In the genomic region with DNA sequence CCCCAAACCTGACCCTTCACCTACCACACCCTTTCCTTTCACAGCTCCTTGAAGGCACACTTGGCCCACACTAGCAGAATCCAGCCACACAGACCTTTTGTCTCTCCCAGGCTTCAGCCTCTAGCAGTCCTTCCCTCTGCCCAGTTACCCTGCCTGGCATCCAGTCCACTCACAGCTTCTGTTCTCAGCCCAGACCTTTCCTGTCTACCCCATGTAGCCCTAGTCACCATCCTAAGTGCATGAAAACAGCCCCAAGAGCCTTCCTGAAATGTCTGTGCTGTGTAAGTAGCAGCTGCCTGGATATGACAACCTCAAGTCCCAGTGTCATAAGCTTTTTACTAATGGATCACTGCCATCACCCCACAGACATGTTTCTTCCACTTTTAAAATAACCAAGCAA, we compare ENCODE assay signal across 17 mouse cellular contexts. TPM values are rescaled to one million over a fixed set of nuclear protein-coding genes. Genes with fewer than 3 reads are reported as not detected.
DNase-seq lines count a peak whose midpoint lies in the region; ATAC-seq and TF ChIP-seq lines count a peak whose summit lies in the region.
"Had no signal": no experiment of that assay in that cellular context is flagged by ENCODE, and none has a peak within 500 bp of the region (broad histone marks: within the 10 kb centered on the region; RNA-seq: fewer than 3 reads in every experiment).

No protein-coding gene starts in this region.

- no peak overlapping the region for H3K4me2 ChIP-seq in heart, embryonic 15.5 days
- no peak overlapping the region for H3K4me2 ChIP-seq in lung, embryonic 15.5 days
- no peak overlapping the region for H3K4me2 ChIP-seq in midbrain, postnatal 0 days (ENCODE audit: low read depth, low read length, poor library complexity, severe bottlenecking)
- H3K4me2 ChIP-seq: neural tube, embryonic 15.5 days had no signal

- intact Hi-C loops in heart, postnatal 25 days (cut with DNase I): no loop called here

- ATAC-seq in heart, embryonic 15.5 days (replicated peaks; ENCODE audit: insufficient number of reproducible peaks, insufficient read depth, low FRiP score, low read depth): no peak
- ATAC-seq in lung, embryonic 15.5 days (ENCODE audit: borderline replicate concordance, extremely low read depth, low FRiP score, low TSS enrichment): no peak
- no peak for ATAC-seq in midbrain, postnatal 0 days (ENCODE audit: low FRiP score)

- H3K4me1 ChIP-seq in heart, embryonic 15.5 days (replicated peaks): peaks cover 45% of the 10 kb centered on the region
- H3K4me1 ChIP-seq in lung, embryonic 15.5 days: peaks cover 36% of the 10 kb centered on the region
- peaks cover 22% of the 10 kb centered on the region for H3K4me1 ChIP-seq in brown adipose tissue, adult 24 weeks (ENCODE audit: control insufficient read depth, insufficient read depth, insufficient read length, low read length)
- no peaks in the 10 kb centered on the region for H3K4me1 ChIP-seq in midbrain, postnatal 0 days (ENCODE audit: insufficient read depth, low read length)

- H3K79me2 ChIP-seq in macrophage (ENCODE audit: inconsistent target): peaks cover 29% of the 10 kb centered on the region

- H3K4me3 ChIP-seq in heart, embryonic 15.5 days: no peak overlapping the region
- H3K4me3 ChIP-seq in lung, embryonic 15.5 days: no peak overlapping the region
- no peak overlapping the region for H3K4me3 ChIP-seq in brown adipose tissue, adult 24 weeks (ENCODE audit: insufficient read depth, low read depth, low read length)
- no peak overlapping the region for H3K4me3 ChIP-seq in macrophage (ENCODE audit: inconsistent target)
- no peak overlapping the region for H3K4me3 ChIP-seq in midbrain, postnatal 0 days (ENCODE audit: low read depth, low read length)
- H3K4me3 ChIP-seq: midbrain, embryonic 10.5 days; neural tube, embryonic 15.5 days had no signal

- H3K9me3 ChIP-seq in heart, embryonic 15.5 days (replicated peaks): no peaks in the 10 kb centered on the region
- H3K9me3 ChIP-seq in lung, embryonic 15.5 days: no peaks in the 10 kb centered on the region
- no peaks in the 10 kb centered on the region for H3K9me3 ChIP-seq in midbrain, postnatal 0 days (ENCODE audit: low read length)
- H3K9me3 ChIP-seq: midbrain, embryonic 10.5 days; neural tube, embryonic 15.5 days had no signal

- no peak for TF ChIP-seq CTCF in midbrain, postnatal 0 days (IDR thresholded peaks at IDR 0.05)

- peaks cover 38% of the 10 kb centered on the region for H3K36me3 ChIP-seq in heart, embryonic 15.5 days
- H3K36me3 ChIP-seq in lung, embryonic 15.5 days: peaks cover 40% of the 10 kb centered on the region
- H3K36me3 ChIP-seq in macrophage (ENCODE audit: inconsistent target): peaks cover 36% of the 10 kb centered on the region
- H3K36me3 ChIP-seq in midbrain, postnatal 0 days (ENCODE audit: insufficient read depth, low read length): peaks cover 38% of the 10 kb centered on the region

- H3K9ac ChIP-seq in heart, embryonic 15.5 days: no peak overlapping the region
- no peak overlapping the region for H3K9ac ChIP-seq in lung, embryonic 15.5 days
- no peak overlapping the region for H3K9ac ChIP-seq in midbrain, postnatal 0 days (replicated peaks; ENCODE audit: low read length, poor library complexity, severe bottlenecking)
- H3K9ac ChIP-seq: neural tube, embryonic 15.5 days had no signal

- H3K27me3 ChIP-seq in heart, embryonic 15.5 days: peaks cover 21% of the 10 kb centered on the region
- peaks cover 9% of the 10 kb centered on the region for H3K27me3 ChIP-seq in lung, embryonic 15.5 days
- peaks cover 4% of the 10 kb centered on the region; the same call in 1 of the 2 replicates for H3K27me3 ChIP-seq in midbrain, postnatal 0 days (ENCODE audit: insufficient read depth, low read length)

- peak overlapping the region; percentile 82 for H3K27ac ChIP-seq in heart, embryonic 15.5 days
- H3K27ac ChIP-seq in lung, embryonic 15.5 days: 0 out of 2 replicates have a peak overlapping the region, but pooled peaks have one; percentile 74
- H3K27ac ChIP-seq in brown adipose tissue, adult 24 weeks (replicated peaks; ENCODE audit: low read depth, low read length): peak overlapping the region; percentile 85
- peak overlapping the region; percentile 98 for H3K27ac ChIP-seq in macrophage
- H3K27ac ChIP-seq in midbrain, postnatal 0 days (ENCODE audit: low read depth, low read length): no peak overlapping the region
- H3K27ac ChIP-seq: midbrain, embryonic 10.5 days; neural tube, embryonic 15.5 days had no signal

- no peak for DNase-seq in heart, postnatal 25 days (ENCODE audit: low spot score)
- DNase-seq in lung, postnatal 4 days: no peak
- no peak for DNase-seq in midbrain, postnatal 0 days (ENCODE audit: low spot score)
- no peak for DNase-seq in adrenal gland, adult (ENCODE audit: inconsistent age in 2 of 2, low spot score in 1 of 2)
- DNase-seq: adrenal gland, postnatal 25 days; cerebellum, postnatal 10 days; gastrocnemius, postnatal 14 days; layer of hippocampus, postnatal 36 days; left cerebral cortex, postnatal 4 days; thymus, postnatal 25 days had no signal

RNA-seq across cellular contexts. Expression of gene Tor4a, which starts 1.3 kb away (rescaled TPM):
- 5.8 and 10.3 TPM in 2 replicates for polyA plus RNA-seq in heart, embryonic 15.5 days (2015; fragmentation: Nextera tagmentation; extraction: Ambion mirVana)
- total RNA-seq in heart, postnatal 25 days (2021): 1 to 10 TPM; 4.1 to 4.2 TPM
- polyA plus RNA-seq in lung, embryonic 15.5 days (2015; fragmentation: Nextera tagmentation; extraction: Ambion mirVana): 8.8 and 11.7 TPM in 2 replicates
- polyA plus RNA-seq in brown adipose tissue, adult 24 weeks (2012; ENCODE audit: insufficient read depth, insufficient read length, missing spikeins): 1.8 and 6.0 TPM in 2 replicates
- 10 to 100 TPM in 16 of 26 experiments, 1 to 10 TPM in 10; 1.8 to 43.9 (median 17.2) TPM for total RNA-seq in macrophage (2018; cell fraction: chromatin; rRNA removed)
- 100 to 1,000 TPM in 4 of 26 experiments, 10 to 100 TPM in 22; 13.3 to 115 (median 67.4) TPM for total RNA-seq in macrophage (2018; cell fraction: cytosol; rRNA removed)
- total RNA-seq in macrophage (2018; cell fraction: nucleus; rRNA removed): 100 to 1,000 TPM in 6 of 26 experiments, 10 to 100 TPM in 19, 1 to 10 TPM in 1; 8.8 to 166 (median 68.0) TPM
- polyA plus RNA-seq in macrophage (2018): 56.5 to 71.1 TPM (median 57.4 TPM) in 3 replicates
- total RNA-seq in midbrain, postnatal 0 days (2014; rRNA removed): 1.7 and 3.5 TPM in 2 replicates
- polyA plus RNA-seq in midbrain, postnatal 0 days (2015; fragmentation: Nextera tagmentation; extraction: Ambion mirVana): 0.98 and 1.3 TPM in 2 replicates

RNA-seq across cellular contexts. Expression of gene Nelfb, which starts 13.3 kb away (rescaled TPM):
- polyA plus RNA-seq in heart, embryonic 15.5 days (2015; fragmentation: Nextera tagmentation; extraction: Ambion mirVana): 62.7 and 79.5 TPM in 2 replicates
- total RNA-seq in heart, postnatal 25 days (2021): 10 to 100 TPM; 36.1 to 40.6 TPM
- 121 and 122 TPM in 2 replicates for polyA plus RNA-seq in lung, embryonic 15.5 days (2015; fragmentation: Nextera tagmentation; extraction: Ambion mirVana)
- polyA plus RNA-seq in brown adipose tissue, adult 24 weeks (2012; ENCODE audit: insufficient read depth, insufficient read length, missing spikeins): 15.4 and 19.0 TPM in 2 replicates
- 10 to 100 TPM; 15.8 to 77.2 (median 39.9) TPM for total RNA-seq in macrophage (2018; cell fraction: chromatin; rRNA removed)
- total RNA-seq in macrophage (2018; cell fraction: cytosol; rRNA removed): 10 to 100 TPM; 15.7 to 36.9 (median 29.0) TPM
- total RNA-seq in macrophage (2018; cell fraction: nucleus; rRNA removed): 10 to 100 TPM; 16.3 to 54.1 (median 32.3) TPM
- 18.9 to 30.4 TPM (median 29.5 TPM) in 3 replicates for polyA plus RNA-seq in macrophage (2018)
- 87.0 and 101 TPM in 2 replicates for total RNA-seq in midbrain, postnatal 0 days (2014; rRNA removed)
- polyA plus RNA-seq in midbrain, postnatal 0 days (2015; fragmentation: Nextera tagmentation; extraction: Ambion mirVana): 90.4 TPM in 2 replicates

RNA-seq across cellular contexts. Expression of gene Stpg3, which starts 16.5 kb away (rescaled TPM):
- not detected in 2 replicates for polyA plus RNA-seq in heart, embryonic 15.5 days (2015; fragmentation: Nextera tagmentation; extraction: Ambion mirVana)
- not detected for total RNA-seq in heart, postnatal 25 days (2021)
- not detected in 2 replicates for polyA plus RNA-seq in lung, embryonic 15.5 days (2015; fragmentation: Nextera tagmentation; extraction: Ambion mirVana)
- not detected in 2 replicates for polyA plus RNA-seq in brown adipose tissue, adult 24 weeks (2012; ENCODE audit: insufficient read depth, insufficient read length, missing spikeins)
- not detected for total RNA-seq in macrophage (2018; cell fraction: chromatin; rRNA removed)
- not detected for total RNA-seq in macrophage (2018; cell fraction: cytosol; rRNA removed)
- under 1 TPM in 2 of 26 experiments, not detected in 24; 0.30 to 0.89 TPM for total RNA-seq in macrophage (2018; cell fraction: nucleus; rRNA removed)
- not detected in 3 replicates for polyA plus RNA-seq in macrophage (2018)
- 0.38 TPM in 1 of 2 replicates, not detected in the other for total RNA-seq in midbrain, postnatal 0 days (2014; rRNA removed)
- polyA plus RNA-seq in midbrain, postnatal 0 days (2015; fragmentation: Nextera tagmentation; extraction: Ambion mirVana): not detected in 2 replicates
- total RNA-seq: adrenal gland, postnatal 25 days; gastrocnemius, postnatal 14 days; layer of hippocampus, postnatal 36 days; left cerebral cortex, postnatal 4 days had no signal
- polyA plus RNA-seq: hindbrain, embryonic 11.5 days; midbrain, embryonic 10.5 days; neural tube, embryonic 15.5 days had no signal

RNA-seq across cellular contexts. Expression of gene Nrarp, which starts 17.4 kb away (rescaled TPM):
- 17.3 and 19.0 TPM in 2 replicates for polyA plus RNA-seq in heart, embryonic 15.5 days (2015; fragmentation: Nextera tagmentation; extraction: Ambion mirVana)
- total RNA-seq in heart, postnatal 25 days (2021): 10 to 100 TPM in 1 of 2 experiments, 1 to 10 TPM in 1; 7.2 to 11.5 TPM
- polyA plus RNA-seq in lung, embryonic 15.5 days (2015; fragmentation: Nextera tagmentation; extraction: Ambion mirVana): 15.7 and 16.0 TPM in 2 replicates
- 6.4 and 7.1 TPM in 2 replicates for polyA plus RNA-seq in brown adipose tissue, adult 24 weeks (2012; ENCODE audit: insufficient read depth, insufficient read length, missing spikeins)
- not detected for total RNA-seq in macrophage (2018; cell fraction: chromatin; rRNA removed)
- total RNA-seq in macrophage (2018; cell fraction: cytosol; rRNA removed): under 1 TPM in 2 of 26 experiments, not detected in 24; 0.03 to 0.04 TPM
- total RNA-seq in macrophage (2018; cell fraction: nucleus; rRNA removed): not detected
- not detected in 3 replicates for polyA plus RNA-seq in macrophage (2018)
- total RNA-seq in midbrain, postnatal 0 days (2014; rRNA removed): 49.2 and 49.9 TPM in 2 replicates
- 16.1 and 16.5 TPM in 2 replicates for polyA plus RNA-seq in midbrain, postnatal 0 days (2015; fragmentation: Nextera tagmentation; extraction: Ambion mirVana)

RNA-seq across cellular contexts. Expression of gene Fam166a, which starts 20.6 kb away (rescaled TPM):
- 0.57 and 0.65 TPM in 2 replicates for polyA plus RNA-seq in heart, embryonic 15.5 days (2015; fragmentation: Nextera tagmentation; extraction: Ambion mirVana)
- total RNA-seq in heart, postnatal 25 days (2021): not detected
- polyA plus RNA-seq in lung, embryonic 15.5 days (2015; fragmentation: Nextera tagmentation; extraction: Ambion mirVana): 0.69 and 1.4 TPM in 2 replicates
- not detected in 2 replicates for polyA plus RNA-seq in brown adipose tissue, adult 24 weeks (2012; ENCODE audit: insufficient read depth, insufficient read length, missing spikeins)
- not detected for total RNA-seq in macrophage (2018; cell fraction: chromatin; rRNA removed)
- total RNA-seq in macrophage (2018; cell fraction: cytosol; rRNA removed): not detected
- total RNA-seq in macrophage (2018; cell fraction: nucleus; rRNA removed): not detected
- not detected in 3 replicates for polyA plus RNA-seq in macrophage (2018)
- not detected in 2 replicates for total RNA-seq in midbrain, postnatal 0 days (2014; rRNA removed)
- 1.5 TPM in 1 of 2 replicates, not detected in the other for polyA plus RNA-seq in midbrain, postnatal 0 days (2015; fragmentation: Nextera tagmentation; extraction: Ambion mirVana)
- total RNA-seq: gastrocnemius, postnatal 14 days; layer of hippocampus, postnatal 36 days; left cerebral cortex, postnatal 4 days had no signal
- polyA plus RNA-seq: hindbrain, embryonic 11.5 days; neural tube, embryonic 15.5 days had no signal
